ENCODE assay signal across 8 mouse cellular contexts in genomic region chr2:32821041-32821802, GRCm38 (mm10). TPM values are rescaled to one million over a fixed set of nuclear protein-coding genes. Genes with fewer than 3 reads are reported as not detected.
DNase-seq lines count a peak whose midpoint lies in the region; ATAC-seq and TF ChIP-seq lines count a peak whose summit lies in the region.

No protein-coding gene starts in this region.

- H3K27ac ChIP-seq in liver, postnatal 0 days (ENCODE audit: low read depth): no peak overlapping the region

- TF ChIP-seq CTCF in liver, postnatal 0 days (IDR thresholded peaks at IDR 0.05; ENCODE audit: low read depth): peak; percentile 75

- H3K9me3 ChIP-seq in liver, postnatal 0 days (ENCODE audit: low read length): no peaks in the 10 kb centered on the region

- H3K27me3 ChIP-seq in liver, postnatal 0 days (ENCODE audit: insufficient read depth, low read length): no peaks in the 10 kb centered on the region
- no peaks in the 10 kb centered on the region for H3K27me3 ChIP-seq in splenic B cell, adult 2 months (ENCODE audit: control insufficient read depth, insufficient read depth, low read length, poor library complexity, severe bottlenecking)

- H3K4me3 ChIP-seq in liver, postnatal 0 days (ENCODE audit: low read depth, low read length): no peak overlapping the region

- ATAC-seq in liver, postnatal 0 days: peak; percentile 40; the same call in 1 of the 2 replicates
- ATAC-seq in frontal cortex, adult (ENCODE audit: low TSS enrichment): no peak

- DNase-seq in embryo, embryonic 10 days (ENCODE audit: low spot score): peak; percentile 51
- no peak for DNase-seq in embryo, embryonic 9.5 days (ENCODE audit: extremely low spot score)
- DNase-seq in ovary, postnatal 14 days (ENCODE audit: low spot score): peak; percentile 10
- DNase-seq in ovary, adult 18-20 months (ENCODE audit: low spot score): no peak
- DNase-seq in embryo, embryonic 11 days: peak; percentile 45
- DNase-seq in liver, postnatal 0 days: peak; percentile 53
- peak; percentile 79 for DNase-seq in splenic B cell, adult 2 months (ENCODE audit: low read depth, low spot score)

- no peak for TF ChIP-seq EP300 in liver, postnatal 0 days (IDR thresholded peaks at IDR 0.05; ENCODE audit: low read depth)

- no peak overlapping the region for H3K9ac ChIP-seq in liver, postnatal 0 days (replicated peaks)

- H3K36me3 ChIP-seq in liver, postnatal 0 days (replicated peaks; ENCODE audit: insufficient read depth, low read length): no peaks in the 10 kb centered on the region
- no peaks in the 10 kb centered on the region for H3K36me3 ChIP-seq in splenic B cell, adult 2 months (ENCODE audit: control insufficient read depth, insufficient read depth, low read length, poor library complexity, severe bottlenecking)

- H3K4me1 ChIP-seq in liver, postnatal 0 days (ENCODE audit: insufficient read depth): peaks cover 2% of the 10 kb centered on the region; the same call in 1 of the 2 replicates

- no peak overlapping the region for H3K4me2 ChIP-seq in liver, postnatal 0 days (ENCODE audit: low read depth, low read length)

- 49% methylated on average over 11 of the region's 11 CpGs for WGBS in liver, postnatal 0 days (ENCODE audit: insufficient replicate concordance)

RNA-seq across cellular contexts. Expression of gene Stxbp1, which starts 25.8 kb away (rescaled TPM):
- 2.1 and 2.3 TPM in 2 replicates for polyA plus RNA-seq in liver, postnatal 0 days (2015; fragmentation: Nextera tagmentation; extraction: Ambion mirVana)

RNA-seq across cellular contexts. Expression of gene Cfap157, which starts 37.0 kb away (rescaled TPM):
- 0.25 TPM in 1 of 2 replicates, not detected in the other for polyA plus RNA-seq in liver, postnatal 0 days (2015; fragmentation: Nextera tagmentation; extraction: Ambion mirVana)

RNA-seq across cellular contexts. Expression of gene Ptrh1, which starts 45.6 kb away (rescaled TPM):
- 1.1 TPM in 2 replicates for polyA plus RNA-seq in liver, postnatal 0 days (2015; fragmentation: Nextera tagmentation; extraction: Ambion mirVana)

RNA-seq across cellular contexts. Expression of gene Ttc16, which starts 45.8 kb away (rescaled TPM):
- 0.08 TPM in 1 of 2 replicates, not detected in the other for polyA plus RNA-seq in liver, postnatal 0 days (2015; fragmentation: Nextera tagmentation; extraction: Ambion mirVana)

RNA-seq across cellular contexts. Expression of gene Fam129b, which starts 54.7 kb away (rescaled TPM):
- 5.2 and 5.9 TPM in 2 replicates for polyA plus RNA-seq in liver, postnatal 0 days (2015; fragmentation: Nextera tagmentation; extraction: Ambion mirVana)

Comparison
In these comparisons a context has a peak if more than half of its experiments do, and no peak if none do; other contexts are left out.
1. DNase-seq: peak in embryo, embryonic 10 days (single experiment), ovary, postnatal 14 days (single experiment), embryo, embryonic 11 days (single experiment), liver, postnatal 0 days (single experiment) and splenic B cell, adult 2 months (single experiment); none in embryo, embryonic 9.5 days (single experiment) and ovary, adult 18-20 months (single experiment).